Mouse (Mus musculus): ENCODE measurements around the gene Casq1.
A peak's percentile ranks its signal among the peaks of the same experiment; 100 is the strongest.
"Not testable (repeated sequence)": the region's sequence is repeated elsewhere in the genome, so short reads cannot be mapped to it uniquely, and the experiment has no call there.

The Casq1 gene

GRCm38 (mm10) chr1:172219451-172220406, at the start of gene Casq1:
Gene Casq1 (minus strand): TSS chr1:172219868.
- no peak for DNase-seq (ENCODE audit: low spot score in 2 of 2)

GRCm38 (mm10) chr1:172261477-172262078, 41.9 kb upstream of the Casq1 start, which contains the start of gene Igsf8:
Gene Igsf8 (plus strand): TSS chr1:172261641.
- DNase-seq (ENCODE audit: low spot score in 2 of 2), result no peak

GRCm38 (mm10) chr1:172258314-172258713, 38.6 kb upstream of the Casq1 start, which contains the start of gene Atp1a4:
Gene Atp1a4 (minus strand): TSS chr1:172258414.
- no peak for DNase-seq (ENCODE audit: low spot score in 2 of 2)

- DNase-seq (ENCODE audit: low spot score in 2 of 2), result peak; percentile 36 to 61
These were observed 28.0 kb upstream of the Casq1 start for GRCm38 (mm10) chr1:172247679-172248078.

GRCm38 (mm10) chr1:172247216-172247615, 27.5 kb upstream of the Casq1 start:
- DNase-seq (ENCODE audit: low spot score in 2 of 2), result no peak

GRCm38 (mm10) chr1:172244645-172245044, 25.0 kb upstream of the Casq1 start:
- DNase-seq (ENCODE audit: low spot score in 2 of 2), result not testable (repeated sequence)

GRCm38 (mm10) chr1:172243547-172244205, 24.0 kb upstream of the Casq1 start:
- DNase-seq (ENCODE audit: low spot score in 2 of 2), result no peak

GRCm38 (mm10) chr1:172242401-172242800, 22.7 kb upstream of the Casq1 start:
- DNase-seq (ENCODE audit: low spot score in 2 of 2), result no peak

GRCm38 (mm10) chr1:172240945-172241708, 21.5 kb upstream of the Casq1 start:
- DNase-seq (ENCODE audit: low spot score in 2 of 2), result no peak

GRCm38 (mm10) chr1:172229215-172229614, 9.5 kb upstream of the Casq1 start:
- no peak for DNase-seq (ENCODE audit: low spot score in 2 of 2)

- no peak for DNase-seq (ENCODE audit: low spot score in 2 of 2)
These were observed 8.5 kb upstream of the Casq1 start for GRCm38 (mm10) chr1:172228209-172228608.

- no peak for DNase-seq (ENCODE audit: low spot score in 2 of 2)
These were observed 1.8 kb upstream of the Casq1 start for GRCm38 (mm10) chr1:172221297-172222063.

GRCm38 (mm10) chr1:172220414-172220813, 746 bp upstream of the Casq1 start:
- DNase-seq (ENCODE audit: low spot score in 2 of 2), result no peak

GRCm38 (mm10) chr1:172218164-172218910, 1.3 kb downstream of the Casq1 start:
- no peak for DNase-seq (ENCODE audit: low spot score in 2 of 2)

- DNase-seq (ENCODE audit: low spot score in 2 of 2), result peak; percentile 84 to 93
These were observed 2.5 kb downstream of the Casq1 start for GRCm38 (mm10) chr1:172217148-172217547.

- no peak for DNase-seq (ENCODE audit: low spot score in 2 of 2)
These were observed 4.9 kb downstream of the Casq1 start for GRCm38 (mm10) chr1:172214748-172215147.

GRCm38 (mm10) chr1:172213771-172214170, 5.9 kb downstream of the Casq1 start:
- DNase-seq (ENCODE audit: low spot score in 2 of 2), result no peak

- no peak for DNase-seq (ENCODE audit: low spot score in 2 of 2)
These were observed 6.9 kb downstream of the Casq1 start for GRCm38 (mm10) chr1:172212776-172213175.

GRCm38 (mm10) chr1:172207111-172207584, 12.5 kb downstream of the Casq1 start:
- DNase-seq (ENCODE audit: low spot score in 2 of 2), result no peak

Measured in thymus, postnatal 10 days (tissue).